Mouse (Mus musculus) E14TG2a.4 (cell line): ENCODE measurements around the gene Pwp1.

Experiments used
- CTCF ChIP-seq: conservative IDR thresholded peaks from 2 replicates; pipeline ENCODE4 v1.5.1; 2014; ENCODE audit warnings: low read length
- NANOG ChIP-seq: IDR thresholded peaks from 2 replicates; pipeline ENCODE4 v1.6.1; 2014; ENCODE audit warnings: borderline replicate concordance, low read length, mixed read lengths

DNA sequence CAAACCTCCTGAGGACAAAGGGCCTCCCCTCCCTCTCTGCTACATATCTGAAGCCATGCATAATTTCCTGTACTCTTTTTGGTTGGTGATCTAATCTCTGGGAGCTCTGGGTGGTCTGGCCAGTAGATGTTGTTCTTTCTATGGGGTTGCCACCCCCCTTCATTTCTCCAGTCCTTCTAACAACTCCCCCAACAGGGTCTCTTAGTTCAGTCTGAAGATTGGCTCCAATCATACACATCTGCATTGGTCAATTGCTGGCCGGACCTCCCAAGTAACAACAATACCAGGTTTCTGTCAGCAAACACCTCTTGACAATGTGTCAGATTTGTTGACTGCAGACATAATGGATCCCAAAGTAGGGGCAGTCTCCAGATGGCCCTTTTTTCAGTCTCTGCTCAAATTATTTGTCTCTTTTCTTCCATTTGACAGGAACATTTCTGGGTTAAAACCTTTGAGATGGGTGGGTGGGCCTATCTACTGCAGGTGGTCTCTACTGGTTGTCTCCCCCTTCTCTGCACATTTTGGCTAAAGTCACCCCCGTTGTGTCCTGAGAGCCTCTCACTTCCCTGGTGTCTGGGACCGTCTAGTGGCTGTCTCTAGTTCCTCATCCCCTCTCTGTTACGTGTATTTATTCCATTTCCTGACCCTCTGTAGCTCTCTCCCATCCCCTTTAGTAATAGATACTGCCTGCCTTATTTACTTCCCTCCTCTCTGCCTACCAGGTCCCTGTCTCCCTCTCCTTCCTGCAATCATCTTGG, 17.0 kb downstream of the Pwp1 start:
- TF ChIP-seq CTCF: no peak
- TF ChIP-seq NANOG: no peak
